Mouse (Mus musculus) stomach, embryonic 15.5 days (tissue): ENCODE measurements around the gene St3gal3. TPM values are rescaled to one million over a fixed set of nuclear protein-coding genes. Genes with fewer than 3 reads are reported as not detected.
A peak's percentile ranks its signal among the peaks of the same experiment; 100 is the strongest.

ENCODE experiments used
- ATAC-seq: fragments of 200-750 bp; cut with Nextera tagmentation; 2 replicates; pipeline ENCODE4 v1.8.0; 2017; ENCODE audit warnings: low read depth, moderate number of reproducible peaks, moderate TSS enrichment; ENCODE audit not compliant: insufficient read depth, low FRiP score
- H3K27ac ChIP-seq: fragments of 300-500 bp; sonication (generic); 2 replicates; pipeline ENCODE4 v1.5.1; 2015; ENCODE audit warnings: mild to moderate bottlenecking, inconsistent platforms
- H3K27me3 ChIP-seq: fragments of 300-500 bp; sonication (generic); replicated peaks from 2 replicates; pipeline ENCODE4 v1.6.1; 2015; ENCODE audit warnings: inconsistent platforms
- H3K36me3 ChIP-seq: fragments of 300-500 bp; sonication (generic); 2 replicates; pipeline ENCODE4 v1.6.1; 2015; ENCODE audit warnings: inconsistent platforms
- H3K4me1 ChIP-seq: fragments of 300-500 bp; sonication (generic); 2 replicates; pipeline ENCODE4 v1.6.1; 2015; ENCODE audit warnings: inconsistent platforms
- H3K4me2 ChIP-seq: fragments of 300-500 bp; sonication (generic); 2 replicates; pipeline ENCODE4 v1.6.1; 2015; ENCODE audit warnings: mild to moderate bottlenecking, inconsistent platforms
- H3K4me3 ChIP-seq: fragments of 300-500 bp; sonication (generic); replicated peaks from 2 replicates; pipeline ENCODE4 v1.5.1; 2015; ENCODE audit warnings: inconsistent platforms
- H3K9ac ChIP-seq: fragments of 300-500 bp; sonication (generic); 2 replicates; pipeline ENCODE4 v1.6.1; 2015; ENCODE audit warnings: inconsistent platforms
- H3K9me3 ChIP-seq: fragments of 300-500 bp; sonication (generic); 2 replicates; pipeline ENCODE4 v1.6.1; 2016; ENCODE audit warnings: inconsistent platforms
- WGBS: fragments of 180-500 bp; shearing (Covaris S2); methylation state at CpG from one replicate; pipeline ENCODE4 v1.1.7; 2015; 5-methylcytosine and 5-hydroxymethylcytosine counted together
- polyA plus RNA-seq: library from polyadenylated mRNA; unstranded; fragments of >200 nt; fragmentation: Nextera tagmentation; extraction: Ambion mirVana; gene quantifications from 2 replicates; pipeline ENCODE4 v1.2.1, GENCODE M21; 2015

Gene St3gal3
- polyA plus RNA-seq, 1 experiment from 2014 or later = 6.4 TPM

- H3K4me3 ChIP-seq = no peak overlapping the region
- no peak overlapping the region for H3K4me2 ChIP-seq
- H3K36me3 ChIP-seq = no peaks in the 10 kb centered on the region
- 82% methylated on average over 11 of the region's 11 CpGs for WGBS
- no peak for ATAC-seq
- peaks cover 24% of the 10 kb centered on the region; the same call in 1 of the 2 replicates for H3K4me1 ChIP-seq
- no peaks in the 10 kb centered on the region for H3K27me3 ChIP-seq
- H3K9me3 ChIP-seq = no peaks in the 10 kb centered on the region
- H3K27ac ChIP-seq = no peak overlapping the region
- no peak overlapping the region for H3K9ac ChIP-seq
These were observed 119.6 kb downstream of the St3gal3 start for GRCm38 (mm10) chr4:118015126-118015525.

GRCm38 (mm10) chr4:118010661-118011173 lies 124.0 kb downstream of the St3gal3 start:
- H3K4me2 ChIP-seq = no peak overlapping the region
- H3K36me3 ChIP-seq = no peaks in the 10 kb centered on the region
- no peaks in the 10 kb centered on the region for H3K27me3 ChIP-seq
- no peak overlapping the region for H3K27ac ChIP-seq
- no peak overlapping the region for H3K4me3 ChIP-seq
- H3K9me3 ChIP-seq = no peaks in the 10 kb centered on the region
- no peak overlapping the region for H3K9ac ChIP-seq
- ATAC-seq = no peak
- 82% methylated on average over 9 of the region's 9 CpGs for WGBS
- H3K4me1 ChIP-seq = peaks cover 8% of the 10 kb centered on the region; the same call in 1 of the 2 replicates

- 53% methylated on average over 6 of the region's 6 CpGs for WGBS
- Histone ChIP-seq H3K9me3 (no peaks in the 10 kb centered on the region), H3K27me3 (no peaks in the 10 kb centered on the region), H3K4me3 (no peak overlapping the region), H3K4me2 (peak overlapping the region; percentile 8; the same call in 1 of the 2 replicates), H3K9ac (no peak overlapping the region), H3K36me3 (no peaks in the 10 kb centered on the region), H3K4me1 (0 out of 2 replicates have a peak, but pooled peaks cover 4% of the 10 kb centered on the region), H3K27ac (0 out of 2 replicates have a peak overlapping the region, but pooled peaks have one; percentile 8)
- peak; percentile 77; the same call in 1 of the 2 replicates for ATAC-seq
These were observed 126.2 kb downstream of the St3gal3 start for GRCm38 (mm10) chr4:118008433-118009033.

GRCm38 (mm10) chr4:118001355-118001754 lies 133.4 kb downstream of the St3gal3 start:
- Histone ChIP-seq H3K9me3 (no peaks in the 10 kb centered on the region), H3K27me3 (no peaks in the 10 kb centered on the region), H3K9ac (no peak overlapping the region), H3K4me3 (no peak overlapping the region), H3K27ac (no peak overlapping the region), H3K4me2 (no peak overlapping the region), H3K4me1 (peaks cover 34% of the 10 kb centered on the region), H3K36me3 (no peaks in the 10 kb centered on the region)
- 80% methylated on average over 10 of the region's 10 CpGs for WGBS
- no peak for ATAC-seq

GRCm38 (mm10) chr4:118000605-118001208 lies 134.0 kb downstream of the St3gal3 start:
- H3K27ac ChIP-seq = no peak overlapping the region
- no peaks in the 10 kb centered on the region for H3K36me3 ChIP-seq
- no peak for ATAC-seq
- no peaks in the 10 kb centered on the region for H3K27me3 ChIP-seq
- 53% methylated on average over 10 of the region's 10 CpGs for WGBS
- H3K9ac ChIP-seq = no peak overlapping the region
- no peak overlapping the region for H3K4me3 ChIP-seq
- peaks cover 34% of the 10 kb centered on the region for H3K4me1 ChIP-seq
- H3K4me2 ChIP-seq = no peak overlapping the region
- H3K9me3 ChIP-seq = no peaks in the 10 kb centered on the region

- Histone ChIP-seq H3K9ac (no peak overlapping the region), H3K9me3 (no peaks in the 10 kb centered on the region), H3K27ac (0 out of 2 replicates have a peak overlapping the region, but pooled peaks have one; percentile 16), H3K27me3 (no peaks in the 10 kb centered on the region), H3K4me1 (peaks cover 34% of the 10 kb centered on the region), H3K4me3 (no peak overlapping the region), H3K4me2 (no peak overlapping the region), H3K36me3 (no peaks in the 10 kb centered on the region)
- 58% methylated on average over 7 of the region's 7 CpGs for WGBS
- no peak for ATAC-seq
These were observed 134.8 kb downstream of the St3gal3 start for GRCm38 (mm10) chr4:117999951-118000350.

- Histone ChIP-seq H3K4me2 (peak overlapping the region; percentile 43), H3K36me3 (no peaks in the 10 kb centered on the region), H3K9ac (no peak overlapping the region), H3K4me3 (0 out of 2 replicates have a peak overlapping the region, but pooled peaks have one; percentile 5), H3K27me3 (no peaks in the 10 kb centered on the region), H3K9me3 (no peaks in the 10 kb centered on the region), H3K4me1 (peaks cover 39% of the 10 kb centered on the region), H3K27ac (peak overlapping the region; percentile 68)
- peak; percentile 68 for ATAC-seq
- 14% methylated on average over 20 of the region's 20 CpGs for WGBS
These were observed 137.1 kb downstream of the St3gal3 start for GRCm38 (mm10) chr4:117997381-117998269.

GRCm38 (mm10) chr4:117996701-117997100 lies 138.0 kb downstream of the St3gal3 start:
- peaks cover 39% of the 10 kb centered on the region for H3K4me1 ChIP-seq
- no peaks in the 10 kb centered on the region for H3K36me3 ChIP-seq
- no peak overlapping the region for H3K4me3 ChIP-seq
- H3K27me3 ChIP-seq = no peaks in the 10 kb centered on the region
- no peak for ATAC-seq
- WGBS = 88% methylated on average over 5 of the region's 5 CpGs
- H3K4me2 ChIP-seq = no peak overlapping the region
- no peak overlapping the region for H3K27ac ChIP-seq
- H3K9me3 ChIP-seq = no peaks in the 10 kb centered on the region
- no peak overlapping the region for H3K9ac ChIP-seq

GRCm38 (mm10) chr4:117995461-117995860 lies 139.3 kb downstream of the St3gal3 start:
- H3K36me3 ChIP-seq = no peaks in the 10 kb centered on the region
- peaks cover 30% of the 10 kb centered on the region for H3K4me1 ChIP-seq
- no peak overlapping the region for H3K4me2 ChIP-seq
- no peaks in the 10 kb centered on the region for H3K9me3 ChIP-seq
- no peak overlapping the region for H3K4me3 ChIP-seq
- no peaks in the 10 kb centered on the region for H3K27me3 ChIP-seq
- 83% methylated on average over 1 of the region's 1 CpGs for WGBS
- no peak for ATAC-seq
- H3K9ac ChIP-seq = no peak overlapping the region
- H3K27ac ChIP-seq = no peak overlapping the region

GRCm38 (mm10) chr4:117993421-117993820 lies 141.3 kb downstream of the St3gal3 start:
- H3K4me2 ChIP-seq = no peak overlapping the region
- H3K4me1 ChIP-seq = peaks cover 25% of the 10 kb centered on the region
- ATAC-seq = no peak
- H3K9ac ChIP-seq = no peak overlapping the region
- WGBS = 69% methylated on average over 2 of the region's 2 CpGs
- no peaks in the 10 kb centered on the region for H3K36me3 ChIP-seq
- no peak overlapping the region for H3K27ac ChIP-seq
- no peak overlapping the region for H3K4me3 ChIP-seq
- no peaks in the 10 kb centered on the region for H3K9me3 ChIP-seq
- no peaks in the 10 kb centered on the region for H3K27me3 ChIP-seq

GRCm38 (mm10) chr4:117992872-117993271 lies 141.8 kb downstream of the St3gal3 start:
- Histone ChIP-seq H3K9me3 (no peaks in the 10 kb centered on the region), H3K4me1 (peaks cover 20% of the 10 kb centered on the region), H3K9ac (no peak overlapping the region), H3K4me3 (no peak overlapping the region), H3K27me3 (no peaks in the 10 kb centered on the region), H3K27ac (no peak overlapping the region), H3K4me2 (no peak overlapping the region), H3K36me3 (no peaks in the 10 kb centered on the region)
- 74% methylated on average over 7 of the region's 7 CpGs for WGBS
- ATAC-seq = no peak
